In genomic region chr11:103773387-103774227, GRCm38 (mm10) we compare ENCODE assay signal across 8 mouse cellular contexts. TPM values are rescaled to one million over a fixed set of nuclear protein-coding genes. Genes with fewer than 3 reads are reported as not detected.
A peak's percentile ranks its signal among the peaks of the same experiment; 100 is the strongest.
DNase-seq lines count a peak whose midpoint lies in the region; ATAC-seq and TF ChIP-seq lines count a peak whose summit lies in the region.

TSS of gene Wnt3 (plus strand) at chr11:103774150.

- dilution Hi-C loops in CH12.LX (cut with MboI; ENCODE audit: extremely low pct_ligation_motif_present, extremely low pct_unique_long_range_greater_than_20kb, low sequenced_read_pairs): no loop called here

- H3K4me1 ChIP-seq in CH12.LX (ENCODE audit: control insufficient read depth in 1 of 2, insufficient read depth in 2 of 2): peaks cover 8 to 60% of the 10 kb centered on the region in 2 experiments
- peaks cover 15% of the 10 kb centered on the region for H3K4me1 ChIP-seq in embryonic facial prominence, embryonic 12.5 days
- H3K4me1 ChIP-seq in limb, embryonic 11.5 days (ENCODE audit: control insufficient read depth, insufficient read depth, low read length): peaks cover 12% of the 10 kb centered on the region; the same call in 1 of the 2 replicates

- H3K27me3 ChIP-seq in CH12.LX (replicated peaks): peaks cover 84% of the 10 kb centered on the region
- H3K27me3 ChIP-seq in embryonic facial prominence, embryonic 12.5 days: peaks cover 92% of the 10 kb centered on the region
- peaks cover 82% of the 10 kb centered on the region for H3K27me3 ChIP-seq in limb, embryonic 11.5 days (ENCODE audit: control insufficient read depth, insufficient read depth, low read length)

- under 1% methylated on average over 60 of the region's 60 CpGs for WGBS in embryonic facial prominence, embryonic 12.5 days
- under 1% methylated on average over 60 of the region's 60 CpGs for WGBS in limb, embryonic 11.5 days

- no peak for DNase-seq in cerebellum, adult 11 months
- no peak for DNase-seq in CH12.LX (ENCODE audit: extremely low read depth)
- peak; percentile 54 for DNase-seq in limb, embryonic 11.5 days (ENCODE audit: low spot score)
- peak; percentile 55 for DNase-seq in retina, embryonic 14.5 days (ENCODE audit: low spot score)
- DNase-seq in frontal cortex, postnatal 25 days (ENCODE audit: low spot score in 2 of 2): no peak
- no peak for DNase-seq in lung, postnatal 10 days

- H3K9me3 ChIP-seq in CH12.LX (replicated peaks; ENCODE audit: low read length): peaks cover 22% of the 10 kb centered on the region
- H3K9me3 ChIP-seq in embryonic facial prominence, embryonic 12.5 days: no peaks in the 10 kb centered on the region
- no peaks in the 10 kb centered on the region for H3K9me3 ChIP-seq in limb, embryonic 11.5 days (ENCODE audit: control insufficient read depth, low read length)

- peak; percentile 56; the same call in 1 of the 2 replicates for ATAC-seq in cerebellum, adult (ENCODE audit: insufficient number of reproducible peaks, low FRiP score, low TSS enrichment)
- no peak for ATAC-seq in embryonic facial prominence, embryonic 12.5 days (ENCODE audit: insufficient number of reproducible peaks, insufficient read depth, low FRiP score, low TSS enrichment)
- ATAC-seq in limb, embryonic 11.5 days (ENCODE audit: insufficient number of reproducible peaks, low FRiP score, low TSS enrichment, low read depth): no peak

- H3K4me2 ChIP-seq in CH12.LX (ENCODE audit: insufficient read depth, low read depth, poor library complexity, severe bottlenecking): peak within 1 kb of the TSS; percentile 63
- peak within 1 kb of the TSS; percentile 61 for H3K4me2 ChIP-seq in embryonic facial prominence, embryonic 12.5 days (replicated peaks)
- peak within 1 kb of the TSS; percentile 41 for H3K4me2 ChIP-seq in limb, embryonic 11.5 days (ENCODE audit: low read depth, severe bottlenecking)

- no peaks in the 10 kb centered on the region for H3K36me3 ChIP-seq in CH12.LX (replicated peaks in 1 of 2; ENCODE audit: control insufficient read depth in 1 of 2, insufficient read depth in 1 of 2, low read length in 1 of 2)
- H3K36me3 ChIP-seq in embryonic facial prominence, embryonic 12.5 days: no peaks in the 10 kb centered on the region
- no peaks in the 10 kb centered on the region for H3K36me3 ChIP-seq in limb, embryonic 11.5 days (ENCODE audit: control insufficient read depth, insufficient read depth, low read length)

- no peak within 1 kb of the TSS for H3K27ac ChIP-seq in CH12.LX (ENCODE audit: insufficient read depth, low read depth)
- no peak within 1 kb of the TSS for H3K27ac ChIP-seq in embryonic facial prominence, embryonic 12.5 days
- H3K27ac ChIP-seq in limb, embryonic 11.5 days (replicated peaks; ENCODE audit: low read depth, low read length): no peak within 1 kb of the TSS

- in situ Hi-C loops in CH12.LX (cut with MboI; ENCODE audit: low pct_ligation_motif_present, low pct_unique_long_range_greater_than_20kb, low sequenced_read_pairs): loop anchor here (5.0 kb wide), 1 partner anchor 139 kb away; no protein-coding TSS in a partner anchor

- no peaks in the 10 kb centered on the region for H3K79me2 ChIP-seq in CH12.LX (replicated peaks; ENCODE audit: control insufficient read depth, extremely low read depth, insufficient read depth, poor library complexity, severe bottlenecking)

- peak within 1 kb of the TSS in 1 of 3 experiments; percentile 2 for H3K4me3 ChIP-seq in CH12.LX (replicated peaks in 1 of 3; ENCODE audit: low read depth in 2 of 3, low read length in 2 of 3, poor library complexity in 1 of 3)
- H3K4me3 ChIP-seq in embryonic facial prominence, embryonic 12.5 days: peak within 1 kb of the TSS; percentile 33
- peak within 1 kb of the TSS; percentile 25 for H3K4me3 ChIP-seq in limb, embryonic 11.5 days (ENCODE audit: low read depth, low read length)

- TF ChIP-seq RAD21 in CH12.LX (IDR thresholded peaks at IDR 0.05; ENCODE audit: low read depth, low read length): no peak

- H3K9ac ChIP-seq in CH12.LX (ENCODE audit: insufficient read depth, low read depth): no peak within 1 kb of the TSS
- H3K9ac ChIP-seq in embryonic facial prominence, embryonic 12.5 days: no peak within 1 kb of the TSS
- H3K9ac ChIP-seq in limb, embryonic 11.5 days (ENCODE audit: low read length): no peak within 1 kb of the TSS

- TF ChIP-seq CTCF in CH12.LX (conservative IDR thresholded peaks at IDR 0.05 in 1 of 2, IDR thresholded peaks at IDR 0.05 in 1 of 2; ENCODE audit: low read depth in 2 of 2, low read length in 2 of 2): no peak

- TF ChIP-seq EP300 in CH12.LX (IDR thresholded peaks at IDR 0.05; ENCODE audit: low read length): no peak

- TF ChIP-seq POLR2A in CH12.LX (IDR thresholded peaks at IDR 0.05; ENCODE audit: low read depth, low read length): no peak

TF ChIP-seq in CH12.LX, 34 proteins besides CTCF, POLR2A, EP300 and RAD21:
- TF ChIP-seq NELFE (IDR thresholded peaks at IDR 0.05; ENCODE audit: low read depth, low read length) (no peak), IRF4 (IDR thresholded peaks at IDR 0.05; ENCODE audit: low read depth, low read length) (no peak), UBTF (IDR thresholded peaks at IDR 0.05; ENCODE audit: low read depth, low read length) (no peak), MAX (IDR thresholded peaks at IDR 0.05; ENCODE audit: low read length) (no peak), TCF12 (IDR thresholded peaks at IDR 0.05; ENCODE audit: low read depth, low read length) (peak; percentile 34; the same call in 1 of the 2 replicates), BHLHE40 (IDR thresholded peaks at IDR 0.05; ENCODE audit: low read depth, low read length) (peak; percentile 22; the same call in 1 of the 2 replicates), CHD1 (IDR thresholded peaks at IDR 0.05; ENCODE audit: low read depth, low read length) (no peak), HCFC1 (IDR thresholded peaks at IDR 0.05; ENCODE audit: low read depth, low read length) (no peak)

RNA-seq across cellular contexts. Expression of gene Wnt3, which starts in this region (rescaled TPM):
- 0.04 TPM in 1 of 2 replicates, not detected in the other for total RNA-seq in CH12.LX (2012; rRNA removed)
- not detected in 2 replicates for total RNA-seq in CH12.LX (2014; rRNA removed)
- polyA plus RNA-seq in CH12.LX (2012; ENCODE audit: insufficient read length, low read depth): not detected in 2 replicates
- polyA plus RNA-seq in embryonic facial prominence, embryonic 12.5 days (2016; fragmentation: Nextera tagmentation; extraction: Ambion mirVana): 4.7 and 6.1 TPM in 2 replicates
- 5.1 and 6.1 TPM in 2 replicates for polyA plus RNA-seq in limb, embryonic 11.5 days (2014; fragmentation: Nextera tagmentation; extraction: Ambion mirVana)

Comparison
In these comparisons a context has a peak if more than half of its experiments do, and no peak if none do; other contexts are left out.
1. DNase-seq: peak in limb, embryonic 11.5 days (single experiment) and retina, embryonic 14.5 days (single experiment); none in cerebellum, adult 11 months (single experiment), CH12.LX (single experiment), frontal cortex, postnatal 25 days (0 of 2) and lung, postnatal 10 days (single experiment).
2. Peak in every context shown above with its lines, with median percentiles within 50 percentile points of each other: H3K4me2 ChIP-seq.